Mouse (Mus musculus) erythroblast, embryonic 14.5 days (primary cell): ENCODE data around the gene Fto.

Experiments
- GATA1 ChIP-seq: IDR thresholded peaks from 2 replicates; pipeline ENCODE4 v1.6.1; 2012; ENCODE audit warnings: low read length, inconsistent platforms, mixed read lengths
- TAL1 ChIP-seq: IDR thresholded peaks from 3 replicates; pipeline ENCODE4 v1.6.1; 2012; ENCODE audit warnings: low read length, inconsistent platforms, mixed read lengths

GRCm38 (mm10) chr8:91565869-91566502, 252.7 kb downstream of the Fto start:
- TF ChIP-seq GATA1 (no peak), TAL1 (no peak)
